Mouse (Mus musculus): ENCODE results near the gene Atxn7l1. TPM values are rescaled to one million over a fixed set of nuclear protein-coding genes. Genes with fewer than 3 reads are reported as not detected.

Gene Atxn7l1
- polyA plus RNA-seq, 1 experiment: 37.1 TPM

DNA sequence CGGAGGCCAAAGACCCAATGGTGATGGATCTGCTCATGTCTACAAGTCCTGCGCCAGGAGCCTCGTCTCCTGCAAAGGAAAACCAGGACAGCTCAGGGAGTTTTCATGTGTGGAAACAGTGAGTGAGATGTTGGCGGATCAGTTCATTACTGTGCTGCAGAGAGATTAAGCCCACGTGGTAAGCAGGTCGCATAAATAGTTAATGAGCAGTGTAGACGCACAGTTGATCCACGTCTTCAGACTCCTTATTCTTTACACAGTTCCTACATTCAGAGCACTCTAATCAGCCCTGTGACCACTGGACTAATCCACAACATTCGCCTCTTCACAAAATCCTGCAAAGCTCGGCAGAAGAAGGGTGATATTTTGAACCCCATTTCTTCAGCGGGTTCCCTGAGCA is 118.4 kb downstream of the Atxn7l1 start:
- no peaks in the 10 kb centered on the region for H3K36me3 ChIP-seq (ENCODE audit: control insufficient read depth, insufficient read depth, low read length)
- no peak overlapping the region for H3K27ac ChIP-seq (ENCODE audit: insufficient read depth, low read length)
- 92% methylated on average over 11 of the region's 11 CpGs for WGBS

DNA sequence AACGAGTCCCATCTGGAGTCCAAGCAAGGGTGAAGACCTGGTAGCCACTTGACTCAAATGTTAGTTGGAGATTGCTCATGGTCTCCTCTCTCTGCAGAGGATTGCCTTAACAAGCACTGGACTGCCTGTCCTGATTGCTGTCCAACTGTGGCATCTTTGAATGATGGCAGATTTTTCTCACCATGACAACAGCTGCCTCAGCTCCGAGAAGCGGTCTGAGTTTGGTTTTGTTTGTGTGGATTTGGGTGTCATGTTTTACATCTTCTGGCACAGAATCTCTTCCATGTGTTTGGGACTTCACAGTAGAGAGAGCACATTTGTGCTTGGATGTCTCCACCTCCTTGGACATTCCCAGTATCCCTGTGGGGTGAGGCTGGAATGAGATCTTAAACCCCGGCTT is 120.5 kb downstream of the Atxn7l1 start:
- DNase-seq (ENCODE audit: low read depth in 1 of 2, low spot score in 2 of 2): no peak
- TF ChIP-seq POLR2A (IDR thresholded peaks at IDR 0.05; ENCODE audit: low read depth, low read length) (no peak), CTCF (IDR thresholded peaks at IDR 0.05; ENCODE audit: extremely low read depth, insufficient read depth, insufficient read length, insufficient replicate concordance) (no peak)
- H3K4me1 ChIP-seq (ENCODE audit: control insufficient read depth, insufficient read depth, insufficient read length): no peaks in the 10 kb centered on the region
- no peak overlapping the region for H3K27ac ChIP-seq (ENCODE audit: insufficient read depth, low read length)
- no peaks in the 10 kb centered on the region for H3K36me3 ChIP-seq (ENCODE audit: control insufficient read depth, insufficient read depth, low read length)
- H3K4me3 ChIP-seq (ENCODE audit: extremely low read depth, insufficient read depth, insufficient read length): no peak overlapping the region
- no peaks in the 10 kb centered on the region for H3K27me3 ChIP-seq (ENCODE audit: control insufficient read depth, insufficient read depth, low read length)
- 91% methylated on average over 4 of the region's 4 CpGs for WGBS

More for the DNA sequence above, 118.4 kb downstream of the Atxn7l1 start:
- no peaks in the 10 kb centered on the region for H3K4me1 ChIP-seq (ENCODE audit: control insufficient read depth, insufficient read depth, insufficient read length)
- TF ChIP-seq POLR2A (IDR thresholded peaks at IDR 0.05; ENCODE audit: low read depth, low read length) (no peak), CTCF (IDR thresholded peaks at IDR 0.05; ENCODE audit: extremely low read depth, insufficient read depth, insufficient read length, insufficient replicate concordance) (no peak)
- no peak for DNase-seq (ENCODE audit: low read depth in 1 of 2, low spot score in 2 of 2)
- H3K4me3 ChIP-seq (ENCODE audit: extremely low read depth, insufficient read depth, insufficient read length): no peak overlapping the region
- H3K27me3 ChIP-seq (ENCODE audit: control insufficient read depth, insufficient read depth, low read length): no peaks in the 10 kb centered on the region

- WGBS: 89% methylated on average over 5 of the region's 5 CpGs
- TF ChIP-seq POLR2A (IDR thresholded peaks at IDR 0.05; ENCODE audit: low read depth, low read length) (no peak), CTCF (IDR thresholded peaks at IDR 0.05; ENCODE audit: extremely low read depth, insufficient read depth, insufficient read length, insufficient replicate concordance) (no peak)
These were observed 122.2 kb downstream of the Atxn7l1 start for GRCm38 (mm10) chr12:33269743-33270142.

DNA sequence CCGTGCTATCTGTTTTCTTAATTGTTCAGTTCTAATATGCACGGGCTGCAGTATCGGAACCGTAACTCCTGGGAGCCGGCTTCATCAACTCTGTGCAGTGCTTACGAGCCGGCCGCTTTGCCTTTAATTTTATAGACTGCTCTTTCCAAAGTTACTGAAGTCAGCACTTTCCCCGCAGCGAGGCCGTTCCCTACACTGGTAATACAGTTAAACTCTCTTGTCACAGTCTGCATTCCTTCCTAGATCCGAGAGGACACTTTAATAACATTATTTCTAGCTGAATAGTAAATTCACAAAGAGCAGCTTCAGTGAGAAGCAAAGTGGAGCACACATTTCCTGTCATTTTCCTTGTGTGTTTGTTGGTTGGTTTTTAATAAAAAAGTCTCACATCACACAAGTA is 124.4 kb downstream of the Atxn7l1 start:
- no peak for DNase-seq (ENCODE audit: low read depth in 1 of 2, low spot score in 2 of 2)
- 93% methylated on average over 12 of the region's 12 CpGs for WGBS
- Histone ChIP-seq H3K27ac (ENCODE audit: insufficient read depth, low read length) (no peak overlapping the region), H3K4me1 (ENCODE audit: control insufficient read depth, insufficient read depth, insufficient read length) (no peaks in the 10 kb centered on the region), H3K4me3 (ENCODE audit: extremely low read depth, insufficient read depth, insufficient read length) (no peak overlapping the region), H3K36me3 (ENCODE audit: control insufficient read depth, insufficient read depth, low read length) (no peaks in the 10 kb centered on the region), H3K27me3 (ENCODE audit: control insufficient read depth, insufficient read depth, low read length) (no peaks in the 10 kb centered on the region)
- TF ChIP-seq CTCF (IDR thresholded peaks at IDR 0.05; ENCODE audit: extremely low read depth, insufficient read depth, insufficient read length, insufficient replicate concordance) (no peak), POLR2A (IDR thresholded peaks at IDR 0.05; ENCODE audit: low read depth, low read length) (no peak)

More at GRCm38 (mm10) chr12:33269743-33270142, 122.2 kb downstream of the Atxn7l1 start:
- Histone ChIP-seq H3K4me1 (ENCODE audit: control insufficient read depth, insufficient read depth, insufficient read length) (no peaks in the 10 kb centered on the region), H3K27me3 (ENCODE audit: control insufficient read depth, insufficient read depth, low read length) (no peaks in the 10 kb centered on the region), H3K36me3 (ENCODE audit: control insufficient read depth, insufficient read depth, low read length) (no peaks in the 10 kb centered on the region), H3K4me3 (ENCODE audit: extremely low read depth, insufficient read depth, insufficient read length) (no peak overlapping the region), H3K27ac (ENCODE audit: insufficient read depth, low read length) (no peak overlapping the region)
- peak; percentile 5 to 31 for DNase-seq (ENCODE audit: low read depth in 1 of 2, low spot score in 2 of 2)

DNA sequence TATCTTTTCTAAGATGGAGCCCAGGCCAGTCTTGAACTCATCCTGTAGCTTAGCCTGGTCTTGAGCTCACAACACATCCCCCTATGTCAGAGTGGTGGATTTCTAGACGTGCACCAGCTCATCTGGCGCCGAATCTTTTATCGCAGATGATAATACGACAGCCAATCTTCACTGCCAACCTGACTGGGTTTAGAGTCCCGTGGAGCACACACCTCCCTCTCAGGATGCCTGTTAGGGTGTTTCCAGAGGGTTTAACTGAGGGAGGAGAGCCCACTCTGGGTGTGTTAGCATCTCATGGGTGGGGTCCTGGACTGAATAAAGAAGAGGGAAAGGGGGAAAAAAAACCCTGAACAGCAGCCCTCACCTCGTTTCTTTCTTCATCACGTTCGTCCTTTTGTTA is 124.9 kb downstream of the Atxn7l1 start:
- H3K4me3 ChIP-seq (ENCODE audit: extremely low read depth, insufficient read depth, insufficient read length): no peak overlapping the region
- no peak for TF ChIP-seq POLR2A (IDR thresholded peaks at IDR 0.05; ENCODE audit: low read depth, low read length)
- TF ChIP-seq CTCF (IDR thresholded peaks at IDR 0.05; ENCODE audit: extremely low read depth, insufficient read depth, insufficient read length, insufficient replicate concordance): no peak
- no peak overlapping the region for H3K27ac ChIP-seq (ENCODE audit: insufficient read depth, low read length)
- no peaks in the 10 kb centered on the region for H3K27me3 ChIP-seq (ENCODE audit: control insufficient read depth, insufficient read depth, low read length)
- WGBS: 94% methylated on average over 9 of the region's 9 CpGs
- no peak for DNase-seq (ENCODE audit: low read depth in 1 of 2, low spot score in 2 of 2)
- no peaks in the 10 kb centered on the region for H3K36me3 ChIP-seq (ENCODE audit: control insufficient read depth, insufficient read depth, low read length)
- no peaks in the 10 kb centered on the region for H3K4me1 ChIP-seq (ENCODE audit: control insufficient read depth, insufficient read depth, insufficient read length)

GRCm38 (mm10) chr12:33273147-33273546 is 125.7 kb downstream of the Atxn7l1 start:
- no peak for DNase-seq (ENCODE audit: low read depth in 1 of 2, low spot score in 2 of 2)
- no peak overlapping the region for H3K27ac ChIP-seq (ENCODE audit: insufficient read depth, low read length)
- H3K4me3 ChIP-seq (ENCODE audit: extremely low read depth, insufficient read depth, insufficient read length): no peak overlapping the region
- WGBS: 80% methylated on average over 4 of the region's 4 CpGs
- TF ChIP-seq CTCF (IDR thresholded peaks at IDR 0.05; ENCODE audit: extremely low read depth, insufficient read depth, insufficient read length, insufficient replicate concordance): no peak
- TF ChIP-seq POLR2A (IDR thresholded peaks at IDR 0.05; ENCODE audit: low read depth, low read length): no peak
- H3K4me1 ChIP-seq (ENCODE audit: control insufficient read depth, insufficient read depth, insufficient read length): no peaks in the 10 kb centered on the region
- H3K27me3 ChIP-seq (ENCODE audit: control insufficient read depth, insufficient read depth, low read length): no peaks in the 10 kb centered on the region
- no peaks in the 10 kb centered on the region for H3K36me3 ChIP-seq (ENCODE audit: control insufficient read depth, insufficient read depth, low read length)

GRCm38 (mm10) chr12:33273668-33274067 is 126.2 kb downstream of the Atxn7l1 start:
- no peaks in the 10 kb centered on the region for H3K27me3 ChIP-seq (ENCODE audit: control insufficient read depth, insufficient read depth, low read length)
- TF ChIP-seq CTCF (IDR thresholded peaks at IDR 0.05; ENCODE audit: extremely low read depth, insufficient read depth, insufficient read length, insufficient replicate concordance): no peak
- TF ChIP-seq POLR2A (IDR thresholded peaks at IDR 0.05; ENCODE audit: low read depth, low read length): no peak
- no peak overlapping the region for H3K27ac ChIP-seq (ENCODE audit: insufficient read depth, low read length)
- H3K36me3 ChIP-seq (ENCODE audit: control insufficient read depth, insufficient read depth, low read length): no peaks in the 10 kb centered on the region
- H3K4me1 ChIP-seq (ENCODE audit: control insufficient read depth, insufficient read depth, insufficient read length): no peaks in the 10 kb centered on the region
- 81% methylated on average over 9 of the region's 9 CpGs for WGBS
- no peak overlapping the region for H3K4me3 ChIP-seq (ENCODE audit: extremely low read depth, insufficient read depth, insufficient read length)
- no peak for DNase-seq (ENCODE audit: low read depth in 1 of 2, low spot score in 2 of 2)

All from spleen, adult 2 months (tissue).